Mouse (Mus musculus) spleen, postnatal 10 days (tissue): ENCODE measurements around the gene Mslnl.
"Not testable (repeated sequence)": the region's sequence is repeated elsewhere in the genome, so short reads cannot be mapped to it uniquely, and the experiment has no call there.

Experiments used
- DNase-seq, 2 experiments: peaks; one replicate each; pipeline ENCODE4 v3.0.0; 2021 to 2022; ENCODE audit warnings: low spot score in 2 of 2

Mslnl gene

GRCm38 (mm10) chr17:25735745-25736144 lies at the start of gene Mslnl:
Mslnl (plus strand) TSS chr17:25736042.
- DNase-seq: no peak

GRCm38 (mm10) chr17:25686323-25686722 lies 49.5 kb upstream of the Mslnl start:
- peak in 1 of 2 experiments; percentile 44 for DNase-seq

DNA sequence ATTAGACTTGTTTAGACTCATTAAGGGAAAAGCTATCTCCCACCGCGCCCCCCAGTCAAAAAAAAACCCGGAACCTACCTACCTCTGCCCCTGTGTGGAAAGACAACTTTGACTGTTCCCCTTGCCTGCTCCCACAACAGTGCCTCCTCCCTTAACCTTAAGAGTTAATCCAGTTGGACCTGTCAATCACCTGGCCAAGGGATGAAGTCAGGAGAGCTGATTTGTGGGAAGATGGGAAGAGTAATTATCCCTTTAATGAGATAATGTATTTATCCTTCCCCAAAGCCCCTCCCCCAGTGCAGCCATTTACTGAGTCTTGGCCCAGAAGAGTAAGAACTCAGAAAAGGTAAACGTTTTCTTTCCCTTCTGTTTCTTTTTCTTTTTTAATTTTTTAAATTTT lies 46.9 kb upstream of the Mslnl start:
- DNase-seq: no peak

DNA sequence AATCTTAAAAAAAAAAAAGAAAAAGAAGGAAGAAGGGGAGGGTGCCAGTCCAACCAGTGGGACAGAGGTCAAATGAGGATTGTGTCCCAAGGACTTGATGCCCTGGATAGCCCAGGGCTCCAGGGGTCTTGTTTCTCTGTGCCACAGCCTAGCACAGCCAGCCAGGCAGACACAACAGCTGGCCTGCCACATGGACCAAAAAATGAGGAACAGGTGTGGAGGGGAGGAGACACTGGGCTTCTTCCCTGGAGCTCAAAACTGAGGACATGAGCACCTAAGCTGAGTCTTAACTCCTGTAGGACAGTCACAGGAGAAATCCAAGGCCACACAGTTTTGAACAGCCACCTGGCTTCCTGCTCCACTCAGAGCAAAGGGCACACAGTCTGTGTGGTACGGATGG lies 39.6 kb upstream of the Mslnl start:
- DNase-seq: no peak

- peak; percentile 49 to 80 for DNase-seq
These were observed 37.4 kb upstream of the Mslnl start for GRCm38 (mm10) chr17:25698446-25698845.

GRCm38 (mm10) chr17:25700863-25701496 lies 34.9 kb upstream of the Mslnl start:
- DNase-seq: peak in 1 of 2 experiments; percentile 39

DNA sequence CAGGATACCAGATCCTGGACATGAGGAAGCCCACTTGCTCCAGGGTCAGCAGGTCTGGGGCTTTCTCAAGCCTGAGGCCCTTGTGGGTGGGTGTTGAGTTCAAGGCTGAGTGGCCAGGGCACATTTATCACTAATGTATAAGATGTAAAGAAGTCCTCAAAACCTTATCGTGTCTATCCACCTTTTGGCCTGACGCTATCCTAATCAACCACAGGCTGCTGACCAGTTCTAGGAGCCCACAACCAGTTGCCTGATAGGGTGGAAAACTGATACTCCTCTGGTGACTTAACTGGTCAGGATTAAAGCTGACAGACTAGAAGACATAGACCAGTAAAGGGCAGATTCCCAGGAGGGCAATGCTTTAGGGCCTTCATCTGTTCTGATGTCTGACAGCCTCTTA lies 25.8 kb upstream of the Mslnl start:
- DNase-seq: no peak

DNA sequence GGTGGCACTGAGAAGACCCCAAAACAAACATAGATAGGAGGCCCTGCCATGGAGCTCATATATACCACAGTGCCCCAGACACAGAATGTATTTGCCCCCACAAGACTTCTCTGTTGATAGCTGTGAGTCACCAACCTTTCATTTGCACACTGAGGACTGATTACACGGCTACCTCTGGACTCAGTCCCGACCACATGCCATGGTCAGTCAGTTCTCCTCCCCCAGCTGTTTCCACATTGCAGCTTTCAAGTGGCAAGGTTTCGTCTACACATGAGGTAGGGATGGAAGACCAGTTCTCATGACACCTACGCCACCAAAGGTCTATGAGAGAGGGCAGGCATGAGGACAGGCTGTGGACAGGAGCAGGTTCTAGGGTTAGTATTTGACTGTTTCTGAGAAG lies 24.7 kb upstream of the Mslnl start:
- DNase-seq: no peak

GRCm38 (mm10) chr17:25715627-25716026 lies 20.2 kb upstream of the Mslnl start:
- no peak for DNase-seq

DNA sequence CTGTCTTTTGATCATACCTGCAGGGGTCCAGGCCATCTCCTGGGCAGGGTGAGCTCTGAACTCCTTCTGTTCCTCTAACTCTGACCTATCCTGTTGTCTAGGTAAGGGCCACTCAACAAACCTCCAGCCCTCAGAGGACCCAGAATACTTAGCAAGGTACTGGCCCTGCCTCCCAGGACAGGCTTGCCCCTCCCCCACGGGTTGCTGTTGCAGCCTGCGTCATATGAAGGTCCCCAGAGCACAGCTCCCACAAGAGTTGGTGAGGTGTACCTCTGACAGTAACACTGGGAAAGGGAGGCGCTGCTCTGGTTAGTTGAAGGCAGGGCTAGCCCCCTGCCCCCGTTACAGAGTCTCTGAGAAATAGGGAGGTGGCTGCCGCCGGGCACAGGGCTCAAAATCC lies 19.7 kb upstream of the Mslnl start:
- DNase-seq: no peak

DNA sequence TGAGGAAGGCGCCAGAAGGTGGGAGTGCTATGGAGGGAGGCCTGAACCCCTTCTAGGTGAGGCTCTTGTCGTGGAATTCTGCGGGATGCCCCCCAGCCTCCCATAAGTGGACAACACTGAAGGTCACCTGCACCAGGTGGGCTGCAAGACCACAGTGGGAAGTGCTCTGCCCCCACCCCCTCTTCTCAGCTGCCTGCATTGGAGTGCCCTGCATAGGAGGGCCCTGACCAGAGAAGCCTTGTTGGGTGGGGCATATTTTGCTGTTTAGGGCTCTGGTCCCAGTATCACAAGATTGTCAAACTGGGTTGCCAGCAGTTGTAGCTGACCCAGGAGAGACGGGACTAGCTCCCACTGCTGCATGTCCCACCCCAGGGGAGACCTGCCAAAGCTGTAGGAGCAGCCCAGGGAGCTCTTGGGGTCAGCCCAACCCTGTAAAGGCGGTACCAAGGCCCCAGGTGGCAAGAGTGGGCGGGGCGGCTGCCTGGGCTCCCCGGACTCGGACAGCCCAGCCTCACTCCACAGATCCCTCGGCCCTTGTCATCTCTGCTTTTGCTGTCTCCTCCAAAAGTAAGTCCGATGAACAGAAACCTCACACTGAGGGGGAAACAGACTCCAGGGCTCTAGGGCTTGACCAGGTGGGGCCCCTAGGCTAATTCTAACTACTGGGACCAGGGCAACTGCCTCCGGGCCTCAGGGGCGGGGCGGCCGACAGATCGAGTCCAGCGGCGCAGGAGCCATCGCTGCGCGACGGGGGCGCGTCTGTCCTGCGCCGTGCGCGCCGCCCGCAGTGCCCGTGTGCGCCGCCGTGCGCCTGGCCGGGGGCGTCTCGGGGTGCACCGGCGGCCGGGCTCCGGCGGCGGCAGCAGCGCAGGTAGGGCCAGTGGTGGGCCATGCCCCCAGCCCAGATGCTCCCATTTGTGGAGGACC lies 18.9 kb upstream of the Mslnl start, which contains the start of gene Gng13:
Gene Gng13, plus strand, starts transcription at position 461 of the 927 bp plus-strand sequence.
- no peak for DNase-seq

GRCm38 (mm10) chr17:25717691-25718090 lies 18.2 kb upstream of the Mslnl start:
- no peak for DNase-seq

DNA sequence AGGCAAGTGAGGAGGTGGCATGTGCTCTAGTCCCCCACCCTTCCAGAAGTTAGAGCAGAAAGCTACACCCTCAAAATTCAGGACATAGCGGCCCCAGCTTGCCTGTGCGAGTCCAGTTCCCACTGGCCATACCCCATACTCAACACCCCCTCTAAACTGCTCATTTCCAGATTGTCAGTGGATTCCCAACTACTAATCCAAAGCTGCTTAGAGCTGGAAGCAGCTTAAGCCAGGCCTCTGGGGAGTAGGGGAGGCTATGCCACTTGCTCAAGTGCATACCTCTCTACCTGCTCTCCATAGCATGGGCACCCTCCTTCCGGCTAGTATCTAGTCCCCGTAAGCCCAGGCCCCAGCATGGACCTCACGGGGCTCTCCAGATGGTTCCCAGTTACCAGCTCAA lies 14.4 kb upstream of the Mslnl start:
- no peak for DNase-seq

DNA sequence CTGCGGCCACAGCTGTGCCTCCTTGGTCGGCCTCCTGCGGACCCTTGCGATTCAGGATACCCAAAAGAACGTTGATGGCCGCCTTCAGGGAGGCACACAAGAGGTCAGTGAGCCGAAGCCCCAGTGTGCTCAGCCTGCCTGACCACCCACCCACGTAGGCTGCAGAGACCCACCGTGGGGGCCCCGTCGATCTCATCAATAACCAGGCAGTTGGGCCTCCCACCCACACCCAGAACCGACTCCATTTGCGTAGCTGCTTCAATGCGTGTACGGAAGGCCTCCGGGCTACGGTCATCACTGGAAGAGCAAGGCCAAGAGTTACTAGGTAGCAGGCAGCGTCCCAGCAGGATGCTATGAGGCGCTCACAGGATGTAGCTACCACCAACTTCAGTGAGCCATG lies 12.4 kb upstream of the Mslnl start:
- DNase-seq: no peak

GRCm38 (mm10) chr17:25723919-25724318 lies 11.9 kb upstream of the Mslnl start:
- DNase-seq: no peak

DNA sequence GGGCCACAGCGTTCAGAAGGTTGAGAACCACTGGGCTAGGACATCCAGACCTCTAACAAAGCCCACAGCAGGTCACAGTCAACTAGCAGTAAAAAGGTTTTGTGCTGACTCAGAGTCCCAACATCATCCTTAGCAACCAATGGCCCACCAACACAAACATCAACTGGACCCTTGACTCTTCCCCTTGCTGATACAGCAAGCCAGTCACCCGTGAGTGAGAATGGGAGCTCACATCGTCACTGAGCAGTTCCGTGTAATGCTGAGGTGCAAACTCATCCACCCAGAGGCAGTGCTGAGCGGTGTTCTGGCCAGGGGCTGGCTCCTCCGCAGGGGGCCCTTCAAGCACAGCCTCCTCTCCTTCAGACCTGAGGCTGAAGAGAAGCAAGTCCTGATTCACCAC lies 10.6 kb upstream of the Mslnl start:
- no peak for DNase-seq

GRCm38 (mm10) chr17:25727265-25728008 lies 8.4 kb upstream of the Mslnl start, which contains the start of the genes Chtf18 and Rpusd1:
Chtf18 (minus strand) TSS chr17:25727419.
Rpusd1 (plus strand) TSS chr17:25727670.
- peak; percentile 94 to 99 for DNase-seq

GRCm38 (mm10) chr17:25728009-25728270 lies 7.9 kb upstream of the Mslnl start:
- no peak for DNase-seq

DNA sequence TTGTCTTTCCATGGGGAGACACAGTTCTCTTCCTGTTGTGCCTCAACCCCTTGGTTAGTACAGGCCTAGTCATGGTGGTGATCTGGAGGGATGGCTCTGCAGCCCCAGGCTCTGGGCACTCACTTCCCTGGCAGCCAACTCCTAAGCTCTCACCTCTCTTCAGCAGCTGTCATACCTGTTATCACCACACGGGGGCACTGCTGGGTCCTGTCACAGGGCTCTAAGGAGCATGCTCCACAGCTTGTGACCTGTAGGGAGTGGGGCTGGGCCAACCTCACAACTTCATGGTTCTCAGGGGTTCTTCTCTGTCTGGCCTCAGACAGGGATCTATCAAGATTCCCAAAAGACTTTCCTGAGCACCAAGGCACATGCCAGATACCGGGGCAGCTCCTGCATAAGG lies 3.8 kb upstream of the Mslnl start:
- peak; percentile 75 to 90 for DNase-seq

DNA sequence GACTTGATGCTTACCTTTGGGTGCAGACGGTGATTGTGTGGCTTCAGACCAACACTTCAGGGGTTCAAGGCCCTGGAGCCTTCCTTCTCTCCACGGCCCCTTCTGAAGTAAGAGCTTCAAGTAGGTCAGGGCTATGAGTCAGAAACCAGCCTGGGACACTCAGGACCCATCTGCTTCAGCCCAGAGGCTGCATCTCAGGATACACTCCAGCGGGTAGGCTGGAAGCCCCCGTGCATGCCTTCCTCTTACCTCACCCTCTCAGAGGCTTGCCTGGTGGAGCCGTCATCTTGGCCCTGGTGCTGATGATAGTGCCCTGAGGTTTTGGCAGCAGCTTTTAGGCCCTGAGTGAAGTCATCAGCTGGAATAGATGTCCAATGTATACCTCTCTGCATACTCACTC lies 596 bp upstream of the Mslnl start:
- no peak for DNase-seq

GRCm38 (mm10) chr17:25738861-25739260 lies 3.0 kb downstream of the Mslnl start:
- DNase-seq: no peak

GRCm38 (mm10) chr17:25741471-25741870 lies 5.6 kb downstream of the Mslnl start:
- DNase-seq: not testable (repeated sequence)
